Mouse (Mus musculus): ENCODE measurements around the gene Aanat.

DNA sequence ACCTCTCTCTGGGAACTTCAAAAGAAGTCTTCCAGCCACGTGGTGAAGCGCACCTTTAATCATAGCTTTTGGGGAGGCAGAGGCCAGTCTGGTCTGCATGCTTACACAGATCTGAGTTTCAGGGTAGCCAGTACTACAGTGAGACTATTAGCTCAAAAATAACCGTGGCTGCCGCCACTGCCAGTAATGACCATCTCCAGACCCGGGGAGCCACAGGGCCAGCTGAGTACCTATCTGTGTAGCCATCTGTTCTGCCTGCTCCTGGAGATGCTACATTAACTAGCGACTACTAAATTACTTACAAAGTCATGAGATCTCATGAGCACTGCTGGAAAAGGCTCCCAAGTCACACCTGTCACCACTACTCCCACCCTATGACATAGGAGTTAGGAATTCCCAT, 11.2 kb upstream of the Aanat start:
- no peak for TF ChIP-seq POLR2A (IDR thresholded peaks at IDR 0.05; ENCODE audit: control insufficient read depth in 1 of 2, insufficient read depth in 1 of 2, low read depth in 1 of 2, low read length in 2 of 2, poor library complexity in 1 of 2)
- no peak for TF ChIP-seq CTCF (IDR thresholded peaks at IDR 0.05 in 2 of 3, conservative IDR thresholded peaks at IDR 0.05 in 1 of 3; ENCODE audit: control insufficient read depth in 1 of 3, insufficient read depth in 1 of 3, low read depth in 2 of 3, low read length in 3 of 3, poor library complexity in 1 of 3, severe bottlenecking in 1 of 3)
- TF ChIP-seq RCOR1 (IDR thresholded peaks at IDR 0.05; ENCODE audit: low read depth, low read length), result no peak
- no peak for TF ChIP-seq KAT2A (conservative IDR thresholded peaks at IDR 0.05; ENCODE audit: low read depth, low read length)
- TF ChIP-seq BHLHE40 (IDR thresholded peaks at IDR 0.05; ENCODE audit: borderline replicate concordance, low read depth, low read length), result no peak
- TF ChIP-seq NELFE (IDR thresholded peaks at IDR 0.05; ENCODE audit: low read depth, low read length), result no peak
- TF ChIP-seq MAX (IDR thresholded peaks at IDR 0.05; ENCODE audit: low read length), result no peak
- no peak for TF ChIP-seq EP300 (IDR thresholded peaks at IDR 0.05; ENCODE audit: low read depth in 1 of 2, low read length in 2 of 2)
- no peak for TF ChIP-seq TAL1 (IDR thresholded peaks at IDR 0.05; ENCODE audit: low read length)
- no peak for TF ChIP-seq USF1 (IDR thresholded peaks at IDR 0.05; ENCODE audit: low read depth, low read length)
- TF ChIP-seq E2F4 (IDR thresholded peaks at IDR 0.05; ENCODE audit: borderline replicate concordance, low read depth, low read length), result no peak
- no peak for TF ChIP-seq TCF12 (IDR thresholded peaks at IDR 0.05; ENCODE audit: low read depth, low read length)
- TF ChIP-seq UBTF (IDR thresholded peaks at IDR 0.05; ENCODE audit: borderline replicate concordance, insufficient read depth, low read depth, low read length), result no peak
- no peak for TF ChIP-seq MXI1 (IDR thresholded peaks at IDR 0.05; ENCODE audit: low read depth, low read length)
